Mouse (Mus musculus) E14TG2a.4 (cell line): Measurements from ENCODE around the gene Gm21887.
"Not testable (repeated sequence)": the region's sequence is repeated elsewhere in the genome, so short reads cannot be mapped to it uniquely, and the experiment has no call there.

Source experiments
- H3K27me3 ChIP-seq: 2 replicates; pipeline ENCODE4 v1.6.1; 2014; ENCODE audit warnings: low read length, control low read depth; ENCODE audit not compliant: insufficient read depth
- H3K36me3 ChIP-seq: 2 replicates; pipeline ENCODE4 v1.6.1; 2014; ENCODE audit warnings: low read length, control low read depth; ENCODE audit not compliant: insufficient read depth
- H3K4me1 ChIP-seq: replicated peaks from 2 replicates; pipeline ENCODE4 v1.6.1; 2014; ENCODE audit warnings: low read depth, low read length, control low read depth
- H3K4me3 ChIP-seq: replicated peaks from 2 replicates; pipeline ENCODE4 v1.5.1; 2014; ENCODE audit warnings: mild to moderate bottlenecking, low read length
- H3K9me3 ChIP-seq: 2 replicates; pipeline ENCODE4 v1.6.1; 2014; ENCODE audit warnings: low read length, control low read depth
- CTCF ChIP-seq: conservative IDR thresholded peaks from 2 replicates; pipeline ENCODE4 v1.5.1; 2014; ENCODE audit warnings: low read length
- NANOG ChIP-seq: IDR thresholded peaks from 2 replicates; pipeline ENCODE4 v1.6.1; 2014; ENCODE audit warnings: borderline replicate concordance, low read length, mixed read lengths
- POU5F1 ChIP-seq: IDR thresholded peaks from 2 replicates; pipeline ENCODE4 v1.6.1; 2014; ENCODE audit warnings: low read length, borderline replicate concordance

Gm21887 gene

GRCm38 (mm10) chrX:170009016-170009750 is at the start of gene Gm21887:
Gene Gm21887, plus strand, starts transcription at chrX:170009659.
- Histone ChIP-seq H3K4me3 (peak within 1 kb of the TSS; percentile 97), H3K4me1 (peaks cover 37% of the 10 kb centered on the region), H3K9me3 (peaks cover 40% of the 10 kb centered on the region), H3K36me3 (peaks cover 15% of the 10 kb centered on the region)
- H3K27me3 ChIP-seq, result not testable (repeated sequence)

- H3K9me3 ChIP-seq, result peaks cover 44% of the 10 kb centered on the region
- H3K27me3 ChIP-seq, result no peaks in the 10 kb centered on the region
- no peak overlapping the region for H3K4me3 ChIP-seq
- peaks cover 44% of the 10 kb centered on the region for H3K36me3 ChIP-seq
- TF ChIP-seq CTCF (no peak), POU5F1 (no peak), NANOG (no peak)
- no peaks in the 10 kb centered on the region for H3K4me1 ChIP-seq
Measured at GRCm38 (mm10) chrX:169969337-169969736, 40.1 kb upstream of the Gm21887 start.

GRCm38 (mm10) chrX:169969765-169970164 is 39.7 kb upstream of the Gm21887 start:
- Histone ChIP-seq H3K9me3 (peaks cover 49% of the 10 kb centered on the region), H3K36me3 (peaks cover 49% of the 10 kb centered on the region)
- not testable (repeated sequence) for H3K4me3 ChIP-seq, H3K27me3 ChIP-seq, H3K4me1 ChIP-seq

GRCm38 (mm10) chrX:169970546-169970945 is 38.9 kb upstream of the Gm21887 start:
- H3K9me3 ChIP-seq, result peaks cover 56% of the 10 kb centered on the region
- H3K4me1 ChIP-seq, H3K4me3 ChIP-seq, H3K27me3 ChIP-seq: not testable (repeated sequence)
- peaks cover 57% of the 10 kb centered on the region for H3K36me3 ChIP-seq

GRCm38 (mm10) chrX:169971562-169971961 is 37.9 kb upstream of the Gm21887 start:
- not testable (repeated sequence) for H3K27me3 ChIP-seq, H3K4me1 ChIP-seq, H3K4me3 ChIP-seq
- Histone ChIP-seq H3K36me3 (peaks cover 66% of the 10 kb centered on the region), H3K9me3 (peaks cover 66% of the 10 kb centered on the region)

GRCm38 (mm10) chrX:169972131-169972530 is 37.3 kb upstream of the Gm21887 start:
- Histone ChIP-seq H3K9me3 (peaks cover 71% of the 10 kb centered on the region), H3K36me3 (peaks cover 71% of the 10 kb centered on the region)
- H3K4me3 ChIP-seq, H3K27me3 ChIP-seq, H3K4me1 ChIP-seq: not testable (repeated sequence)

- not testable (repeated sequence) for H3K27me3 ChIP-seq, H3K4me3 ChIP-seq, H3K4me1 ChIP-seq
- peaks cover 79% of the 10 kb centered on the region for H3K9me3 ChIP-seq
- peaks cover 79% of the 10 kb centered on the region for H3K36me3 ChIP-seq
Measured at GRCm38 (mm10) chrX:169972791-169973494, 36.5 kb upstream of the Gm21887 start.

GRCm38 (mm10) chrX:169973806-169974205 is 35.7 kb upstream of the Gm21887 start:
- not testable (repeated sequence) for H3K4me1 ChIP-seq, H3K4me3 ChIP-seq, H3K27me3 ChIP-seq
- peaks cover 88% of the 10 kb centered on the region for H3K9me3 ChIP-seq
- H3K36me3 ChIP-seq, result peaks cover 88% of the 10 kb centered on the region

GRCm38 (mm10) chrX:169974456-169974855 is 35.0 kb upstream of the Gm21887 start:
- peaks cover 95% of the 10 kb centered on the region for H3K9me3 ChIP-seq
- peaks cover 95% of the 10 kb centered on the region for H3K36me3 ChIP-seq

GRCm38 (mm10) chrX:169974974-169975373 is 34.5 kb upstream of the Gm21887 start:
- peaks cover 95% of the 10 kb centered on the region for H3K36me3 ChIP-seq
- not testable (repeated sequence) for H3K27me3 ChIP-seq

More at GRCm38 (mm10) chrX:169974456-169974855, 35.0 kb upstream of the Gm21887 start:
- H3K4me1 ChIP-seq, H3K4me3 ChIP-seq, H3K27me3 ChIP-seq: not testable (repeated sequence)

GRCm38 (mm10) chrX:169975681-169976131 is 33.8 kb upstream of the Gm21887 start:
- H3K36me3 ChIP-seq, result peaks cover 92% of the 10 kb centered on the region
- not testable (repeated sequence) for H3K4me3 ChIP-seq, H3K27me3 ChIP-seq, H3K4me1 ChIP-seq
- H3K9me3 ChIP-seq, result peaks cover 92% of the 10 kb centered on the region

More at GRCm38 (mm10) chrX:169974974-169975373, 34.5 kb upstream of the Gm21887 start:
- not testable (repeated sequence) for H3K4me1 ChIP-seq
- peak overlapping the region; percentile 0; the same call in 1 of the 2 replicates for H3K4me3 ChIP-seq
- peaks cover 95% of the 10 kb centered on the region for H3K9me3 ChIP-seq

GRCm38 (mm10) chrX:169976340-169976739 is 33.1 kb upstream of the Gm21887 start:
- H3K4me3 ChIP-seq, H3K27me3 ChIP-seq, H3K4me1 ChIP-seq: not testable (repeated sequence)
- Histone ChIP-seq H3K9me3 (peaks cover 92% of the 10 kb centered on the region), H3K36me3 (peaks cover 93% of the 10 kb centered on the region)

- Histone ChIP-seq H3K4me1 (peaks cover 12% of the 10 kb centered on the region), H3K4me3 (peak overlapping the region; percentile 1), H3K36me3 (peaks cover 87% of the 10 kb centered on the region), H3K9me3 (peaks cover 86% of the 10 kb centered on the region), H3K27me3 (peaks cover 10% of the 10 kb centered on the region)
Measured at GRCm38 (mm10) chrX:169977856-169978435, 31.5 kb upstream of the Gm21887 start.
